Mouse (Mus musculus) embryonic fibroblast, embryonic 13.5 days (primary cell): ENCODE data around the gene Cacng2. TPM values are rescaled to one million over a fixed set of nuclear protein-coding genes. Genes with fewer than 3 reads are reported as not detected.

Experiments
- H3K27ac ChIP-seq: 2 replicates; pipeline ENCODE4 v1.5.1; 2012; ENCODE audit warnings: low read length, control low read depth, inconsistent platforms; ENCODE audit not compliant: insufficient read depth
- H3K4me1 ChIP-seq: 2 replicates; pipeline ENCODE4 v1.6.1; 2011; ENCODE audit warnings: low read length; ENCODE audit not compliant: control insufficient read depth, insufficient read depth
- H3K4me3 ChIP-seq: 2 replicates; pipeline ENCODE4 v1.5.1; 2011; ENCODE audit warnings: mild to moderate bottlenecking, control low read depth, low read length; ENCODE audit not compliant: insufficient read depth
- CTCF ChIP-seq: IDR thresholded peaks from 2 replicates; pipeline ENCODE4 v1.5.1; 2011; ENCODE audit warnings: mild to moderate bottlenecking, control low read depth, low read length, moderate library complexity, borderline replicate concordance; ENCODE audit not compliant: insufficient read depth
- POLR2A ChIP-seq: IDR thresholded peaks from 2 replicates; pipeline ENCODE4 v1.6.1; 2011; ENCODE audit warnings: low read depth, mild to moderate bottlenecking, control low read depth, low read length, moderate library complexity
- polyA plus RNA-seq: library from polyadenylated mRNA; stranded (reverse); fragments of >200 nt; gene quantifications from 2 replicates; pipeline ENCODE4 v1.2.4, GENCODE M21; 2011; ENCODE audit warnings: low read depth; ENCODE audit not compliant: missing spikeins, insufficient read length

Gene Cacng2
- polyA plus RNA-seq = not detected in 2 replicates

- no peak within 1 kb of the TSS for H3K27ac ChIP-seq
- H3K4me3 ChIP-seq = no peak within 1 kb of the TSS
- no peaks in the 10 kb centered on the region for H3K4me1 ChIP-seq
- TF ChIP-seq POLR2A = no peak
Observed at GRCm38 (mm10) chr15:78119704-78120103, at the start of gene Cacng2. Gene Cacng2, minus strand, starts transcription at chr15:78120028.

- no peak overlapping the region for H3K27ac ChIP-seq
- H3K4me3 ChIP-seq = no peak overlapping the region
- TF ChIP-seq POLR2A (no peak), CTCF (no peak)
- no peaks in the 10 kb centered on the region for H3K4me1 ChIP-seq
Observed at GRCm38 (mm10) chr15:78169566-78169965, 49.7 kb upstream of the Cacng2 start.

- no peak for TF ChIP-seq POLR2A
- no peak for TF ChIP-seq CTCF
- H3K27ac ChIP-seq = no peak overlapping the region
- no peak overlapping the region for H3K4me3 ChIP-seq
- no peaks in the 10 kb centered on the region for H3K4me1 ChIP-seq
Observed at GRCm38 (mm10) chr15:78165292-78165691, 45.5 kb upstream of the Cacng2 start.

DNA sequence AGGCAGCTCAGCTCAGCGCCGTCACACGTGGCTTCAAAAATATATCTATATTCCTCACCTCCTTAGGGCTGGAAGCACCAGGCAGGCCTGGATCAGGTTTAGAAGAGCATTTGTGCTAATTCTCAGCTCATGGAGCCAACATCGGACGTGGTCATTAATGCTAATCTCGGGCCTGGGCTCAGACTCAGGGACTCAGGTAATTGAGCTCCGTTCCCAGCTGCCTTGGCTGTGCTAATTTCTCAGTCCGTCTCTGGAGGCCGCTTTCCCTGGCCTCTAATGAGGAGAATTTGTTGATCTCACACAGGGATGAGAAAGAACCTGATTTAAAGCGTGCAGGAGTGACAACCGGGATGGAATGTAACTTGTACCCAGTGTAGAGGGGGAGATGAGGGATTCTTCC is 44.6 kb upstream of the Cacng2 start:
- H3K4me3 ChIP-seq = no peak overlapping the region
- H3K27ac ChIP-seq = no peak overlapping the region
- H3K4me1 ChIP-seq = no peaks in the 10 kb centered on the region
- no peak for TF ChIP-seq CTCF
- no peak for TF ChIP-seq POLR2A

- no peak overlapping the region for H3K4me3 ChIP-seq
- TF ChIP-seq CTCF (no peak), POLR2A (no peak)
- H3K4me1 ChIP-seq = no peaks in the 10 kb centered on the region
- no peak overlapping the region for H3K27ac ChIP-seq
Observed at GRCm38 (mm10) chr15:78161946-78162345, 42.1 kb upstream of the Cacng2 start.

- H3K4me3 ChIP-seq = no peak overlapping the region
- TF ChIP-seq POLR2A = no peak
- no peak for TF ChIP-seq CTCF
- H3K4me1 ChIP-seq = no peaks in the 10 kb centered on the region
- no peak overlapping the region for H3K27ac ChIP-seq
Observed at GRCm38 (mm10) chr15:78158335-78158734, 38.5 kb upstream of the Cacng2 start.

GRCm38 (mm10) chr15:78157824-78158223 is 38.0 kb upstream of the Cacng2 start:
- H3K27ac ChIP-seq = no peak overlapping the region
- TF ChIP-seq CTCF = no peak
- no peak for TF ChIP-seq POLR2A
- no peaks in the 10 kb centered on the region for H3K4me1 ChIP-seq
- H3K4me3 ChIP-seq = no peak overlapping the region

DNA sequence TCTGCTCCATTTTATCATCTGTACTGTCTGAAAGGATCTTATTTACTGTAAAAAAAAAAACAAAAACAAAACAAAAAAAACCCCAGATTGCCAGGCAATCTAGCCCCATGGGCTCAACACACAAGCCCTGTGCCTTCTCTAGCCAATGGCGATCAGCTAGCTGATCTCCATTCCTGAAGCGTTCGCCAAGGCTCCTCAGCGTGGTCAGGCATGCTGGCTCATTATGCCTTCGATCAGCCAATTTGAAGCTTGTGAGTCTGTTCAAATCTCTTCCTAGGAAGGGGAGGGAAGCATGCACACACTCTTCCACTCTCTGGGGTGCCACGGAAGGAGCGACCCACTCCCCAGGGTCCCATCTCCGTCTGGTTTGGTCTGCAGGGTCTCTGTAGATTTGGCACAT is 37.5 kb upstream of the Cacng2 start:
- TF ChIP-seq CTCF = no peak
- TF ChIP-seq POLR2A = no peak

GRCm38 (mm10) chr15:78155421-78155820 is 35.6 kb upstream of the Cacng2 start:
- TF ChIP-seq POLR2A (no peak), CTCF (no peak)
- Histone ChIP-seq H3K4me1 (no peaks in the 10 kb centered on the region), H3K27ac (no peak overlapping the region), H3K4me3 (no peak overlapping the region)

More for the DNA sequence above, 37.5 kb upstream of the Cacng2 start:
- no peak overlapping the region for H3K27ac ChIP-seq
- H3K4me3 ChIP-seq = no peak overlapping the region
- no peaks in the 10 kb centered on the region for H3K4me1 ChIP-seq

- no peaks in the 10 kb centered on the region for H3K4me1 ChIP-seq
- no peak for TF ChIP-seq POLR2A
- TF ChIP-seq CTCF = no peak
- no peak overlapping the region for H3K4me3 ChIP-seq
- H3K27ac ChIP-seq = no peak overlapping the region
Observed at GRCm38 (mm10) chr15:78153045-78153775, 33.4 kb upstream of the Cacng2 start.
